11 mouse cellular contexts compared by ENCODE assay signal in genomic region chr1:88215466-88216380, GRCm38 (mm10). TPM values are rescaled to one million over a fixed set of nuclear protein-coding genes. Genes with fewer than 3 reads are reported as not detected.
A peak's percentile ranks its signal among the peaks of the same experiment; 100 is the strongest.
DNase-seq lines count a peak whose midpoint lies in the region; ATAC-seq and TF ChIP-seq lines count a peak whose summit lies in the region.
"Had no signal": no experiment of that assay in that cellular context is flagged by ENCODE, and none has a peak within 500 bp of the region (broad histone marks: within the 10 kb centered on the region; RNA-seq: fewer than 3 reads in every experiment).

No protein-coding gene starts in this region.

- no peak overlapping the region for H3K4me3 ChIP-seq in hindbrain, embryonic 11.5 days (ENCODE audit: low read depth, low read length)
- H3K4me3 ChIP-seq in hindbrain, embryonic 10.5 days = no peak overlapping the region
- H3K4me3 ChIP-seq: erythroblast, embryonic 14.5 days; layer of hippocampus, adult 2 months had no signal

- no peaks in the 10 kb centered on the region for H3K4me1 ChIP-seq in hindbrain, embryonic 11.5 days (replicated peaks; ENCODE audit: control insufficient read depth, insufficient read depth, low read length)
- H3K4me1 ChIP-seq in hindbrain, embryonic 10.5 days (replicated peaks) = no peaks in the 10 kb centered on the region

- no peak overlapping the region for H3K27ac ChIP-seq in hindbrain, embryonic 11.5 days (ENCODE audit: low read depth, low read length)
- H3K27ac ChIP-seq in hindbrain, embryonic 10.5 days = no peak overlapping the region
- H3K27ac ChIP-seq: layer of hippocampus, adult 2 months; liver, embryonic 14.5 days had no signal

- peak; percentile 7 for DNase-seq in hindbrain, embryonic 11.5 days (ENCODE audit: low spot score)
- DNase-seq in hindbrain, embryonic 10.5 days (ENCODE audit: low spot score) = no peak
- peak; percentile 10 for DNase-seq in retina, postnatal 1 day
- DNase-seq in retina, embryonic 14.5 days (ENCODE audit: low spot score) = no peak
- peak; percentile 10 for DNase-seq in brain, embryonic 14.5 days (ENCODE audit: low read depth)
- peak; percentile 15 for DNase-seq in splenic B cell, adult 2 months (ENCODE audit: low read depth, low spot score)

- no peak overlapping the region for H3K9ac ChIP-seq in hindbrain, embryonic 11.5 days (ENCODE audit: low read depth, low read length)
- H3K9ac ChIP-seq: liver, embryonic 14.5 days had no signal

- no peaks in the 10 kb centered on the region for H3K27me3 ChIP-seq in hindbrain, embryonic 11.5 days (ENCODE audit: control insufficient read depth, insufficient read depth, low read length)
- H3K27me3 ChIP-seq in hindbrain, embryonic 10.5 days (ENCODE audit: insufficient read depth, poor library complexity, severe bottlenecking) = no peaks in the 10 kb centered on the region
- no peaks in the 10 kb centered on the region for H3K27me3 ChIP-seq in splenic B cell, adult 2 months (ENCODE audit: control insufficient read depth, insufficient read depth, low read length, poor library complexity, severe bottlenecking)

- peaks cover 60% of the 10 kb centered on the region for H3K9me3 ChIP-seq in hindbrain, embryonic 11.5 days (ENCODE audit: control insufficient read depth, low read length)
- peaks cover 50% of the 10 kb centered on the region for H3K9me3 ChIP-seq in hindbrain, embryonic 10.5 days

- 0 out of 2 replicates have a peak, but pooled peaks have one; percentile 0 for ATAC-seq in hindbrain, embryonic 11.5 days (ENCODE audit: low FRiP score)
- no peak for ATAC-seq in erythroblast, adult 5-6 weeks (replicated peaks; ENCODE audit: low FRiP score, poor library complexity, severe bottlenecking)

- WGBS in hindbrain, embryonic 11.5 days = 71% methylated on average over 10 of the region's 10 CpGs
- WGBS in hindbrain, embryonic 10.5 days = 71% methylated on average over 10 of the region's 10 CpGs

- no peak overlapping the region for H3K4me2 ChIP-seq in hindbrain, embryonic 11.5 days (replicated peaks; ENCODE audit: low read depth, low read length)

- TF ChIP-seq CTCF in brain, embryonic 14.5 days (IDR thresholded peaks at IDR 0.05; ENCODE audit: borderline replicate concordance, extremely low read depth, insufficient read depth, insufficient read length) = no peak

- no peak for TF ChIP-seq POLR2A in brain, embryonic 14.5 days (IDR thresholded peaks at IDR 0.05; ENCODE audit: borderline replicate concordance, extremely low read depth, insufficient read depth, insufficient read length, poor library complexity, severe bottlenecking)

- H3K36me3 ChIP-seq in hindbrain, embryonic 11.5 days (ENCODE audit: control insufficient read depth, insufficient read depth, low read length) = no peaks in the 10 kb centered on the region
- H3K36me3 ChIP-seq in hindbrain, embryonic 10.5 days = no peaks in the 10 kb centered on the region
- no peaks in the 10 kb centered on the region for H3K36me3 ChIP-seq in splenic B cell, adult 2 months (ENCODE audit: control insufficient read depth, insufficient read depth, low read length, poor library complexity, severe bottlenecking)

RNA-seq across cellular contexts. Expression of gene Ugt1a1, which starts 4.0 kb away (rescaled TPM):
- not detected in 2 replicates for polyA plus RNA-seq in hindbrain, embryonic 11.5 days (2014; fragmentation: Nextera tagmentation; extraction: Ambion mirVana)
- polyA plus RNA-seq in hindbrain, embryonic 10.5 days (2016; fragmentation: Nextera tagmentation; extraction: Ambion mirVana) = not detected in 2 replicates
- 0.14 and 0.15 TPM in 2 replicates for polyA plus RNA-seq in brain, embryonic 14.5 days (2012; rRNA removed)
- total RNA-seq in erythroblast, adult 5-6 weeks (2015; ENCODE audit: low replicate concordance) = not detected in 2 replicates
- 0.70 and 1.0 TPM in 2 replicates for total RNA-seq in erythroblast, adult 5-6 weeks (2017; ENCODE audit: low replicate concordance)
- total RNA-seq: layer of hippocampus, adult 2 months had no signal
- polyA plus RNA-seq: erythroblast, embryonic 14.5 days had no signal

RNA-seq across cellular contexts. Expression of gene Dnajb3, which starts 10.1 kb away (rescaled TPM):
- polyA plus RNA-seq in hindbrain, embryonic 11.5 days (2014; fragmentation: Nextera tagmentation; extraction: Ambion mirVana) = 14.0 and 14.7 TPM in 2 replicates
- polyA plus RNA-seq in hindbrain, embryonic 10.5 days (2016; fragmentation: Nextera tagmentation; extraction: Ambion mirVana) = 13.4 and 14.0 TPM in 2 replicates
- polyA plus RNA-seq in brain, embryonic 14.5 days (2012; rRNA removed) = 9.8 and 12.6 TPM in 2 replicates
- total RNA-seq in erythroblast, adult 5-6 weeks (2015; ENCODE audit: low replicate concordance) = 5.6 and 20.9 TPM in 2 replicates
- total RNA-seq in erythroblast, adult 5-6 weeks (2017; ENCODE audit: low replicate concordance) = 5.4 and 9.1 TPM in 2 replicates

RNA-seq across cellular contexts. Expression of gene Mroh2a, which starts 11.1 kb away (rescaled TPM):
- 1.3 and 1.7 TPM in 2 replicates for polyA plus RNA-seq in hindbrain, embryonic 11.5 days (2014; fragmentation: Nextera tagmentation; extraction: Ambion mirVana)
- polyA plus RNA-seq in hindbrain, embryonic 10.5 days (2016; fragmentation: Nextera tagmentation; extraction: Ambion mirVana) = 0.93 and 1.1 TPM in 2 replicates
- polyA plus RNA-seq in brain, embryonic 14.5 days (2012; rRNA removed) = 0.04 and 0.14 TPM in 2 replicates
- 1.7 TPM in 1 of 2 replicates, not detected in the other for total RNA-seq in erythroblast, adult 5-6 weeks (2015; ENCODE audit: low replicate concordance)
- 0.17 and 0.70 TPM in 2 replicates for total RNA-seq in erythroblast, adult 5-6 weeks (2017; ENCODE audit: low replicate concordance)
- polyA plus RNA-seq: erythroblast, embryonic 14.5 days had no signal

RNA-seq across cellular contexts. Expression of gene Ugt1a2, which starts 15.3 kb away (rescaled TPM):
- not detected in 2 replicates for polyA plus RNA-seq in hindbrain, embryonic 11.5 days (2014; fragmentation: Nextera tagmentation; extraction: Ambion mirVana)
- 0.12 TPM in 1 of 2 replicates, not detected in the other for polyA plus RNA-seq in hindbrain, embryonic 10.5 days (2016; fragmentation: Nextera tagmentation; extraction: Ambion mirVana)
- polyA plus RNA-seq in brain, embryonic 14.5 days (2012; rRNA removed) = 0.05 TPM in 1 of 2 replicates, not detected in the other
- not detected in 2 replicates for total RNA-seq in erythroblast, adult 5-6 weeks (2015; ENCODE audit: low replicate concordance)
- not detected in 2 replicates for total RNA-seq in erythroblast, adult 5-6 weeks (2017; ENCODE audit: low replicate concordance)
- total RNA-seq: layer of hippocampus, adult 2 months had no signal
- polyA plus RNA-seq: erythroblast, embryonic 14.5 days; heart, embryonic 16.5 days had no signal

RNA-seq across cellular contexts. Expression of gene Ugt1a5, which starts 49.9 kb away (rescaled TPM):
- polyA plus RNA-seq in hindbrain, embryonic 11.5 days (2014; fragmentation: Nextera tagmentation; extraction: Ambion mirVana) = not detected in 2 replicates
- polyA plus RNA-seq in hindbrain, embryonic 10.5 days (2016; fragmentation: Nextera tagmentation; extraction: Ambion mirVana) = not detected in 2 replicates
- polyA plus RNA-seq in brain, embryonic 14.5 days (2012; rRNA removed) = 0.04 TPM in 1 of 2 replicates, not detected in the other
- total RNA-seq in erythroblast, adult 5-6 weeks (2015; ENCODE audit: low replicate concordance) = not detected in 2 replicates
- total RNA-seq in erythroblast, adult 5-6 weeks (2017; ENCODE audit: low replicate concordance) = not detected in 2 replicates
- polyA plus RNA-seq: erythroblast, embryonic 14.5 days; heart, embryonic 16.5 days had no signal

Comparison
In these comparisons a context has a peak if more than half of its experiments do, and no peak if none do; other contexts are left out.
1. DNase-seq: peak in hindbrain, embryonic 11.5 days (single experiment), retina, postnatal 1 day (single experiment), brain, embryonic 14.5 days (single experiment) and splenic B cell, adult 2 months (single experiment); none in hindbrain, embryonic 10.5 days (single experiment) and retina, embryonic 14.5 days (single experiment).